Mouse (Mus musculus) forebrain, embryonic 12.5 days (tissue): ENCODE results near the gene Dio1. TPM values are rescaled to one million over a fixed set of nuclear protein-coding genes. Genes with fewer than 3 reads are reported as not detected.

Experiments used
- polyA plus RNA-seq: library from polyadenylated mRNA; unstranded; fragments of >200 nt; fragmentation: Nextera tagmentation; extraction: Ambion mirVana; gene quantifications from 2 replicates; pipeline ENCODE4 v1.2.1, GENCODE M21; 2016

The Dio1 gene
- polyA plus RNA-seq, 1 experiment from 2014 or later = not detected

Other genes starting within 250 kb of the Dio1 start
- 81.5 and 83.2 TPM in 2 replicates for gene Mrpl37, start 240.3 kb downstream of the Dio1 start, polyA plus RNA-seq
- 6.0 and 7.0 TPM in 2 replicates for gene Cyb5rl, start 240.2 kb downstream of the Dio1 start, polyA plus RNA-seq
- not detected in 2 replicates for gene Cdcp2, start 210.3 kb downstream of the Dio1 start, polyA plus RNA-seq
- gene Tmem59, start 128.8 kb downstream of the Dio1 start, polyA plus RNA-seq = 289 and 296 TPM in 2 replicates
- 22.1 and 26.5 TPM in 2 replicates for gene Tceanc2, start 128.1 kb downstream of the Dio1 start, polyA plus RNA-seq
- gene Ldlrad1, start 98.0 kb downstream of the Dio1 start, polyA plus RNA-seq = not detected in 2 replicates
- 74.3 and 79.9 TPM in 2 replicates for gene Lrrc42, start 53.6 kb downstream of the Dio1 start, polyA plus RNA-seq
- gene Hspb11, start 53.6 kb downstream of the Dio1 start, polyA plus RNA-seq = 34.3 and 37.8 TPM in 2 replicates
- 35.7 and 41.8 TPM in 2 replicates for gene Yipf1, start 7.2 kb upstream of the Dio1 start, polyA plus RNA-seq
- gene Ndc1, start 60.6 kb upstream of the Dio1 start, polyA plus RNA-seq = 38.8 and 39.9 TPM in 2 replicates
- gene Glis1, start 127.4 kb upstream of the Dio1 start, polyA plus RNA-seq = 3.4 and 3.8 TPM in 2 replicates